Mouse (Mus musculus): ENCODE measurements at regions not wholly inside any gene's neighbourhood (a gene's known extent, or its start where the extent isn't known, plus 50 kb on each side); places are given as distances from the start of the nearest gene placed in this dataset.

- no peak for DNase-seq (ENCODE audit: low spot score in 2 of 2)
Observed at GRCm38 (mm10) chr13:73141302-73141701, 119.0 kb upstream of the Irx4 start.

- DNase-seq (ENCODE audit: low spot score in 2 of 2) = peak in 1 of 2 experiments; percentile 14
Observed at GRCm38 (mm10) chr13:73158016-73158415, 102.3 kb upstream of the Irx4 start.

- peak in 1 of 2 experiments; percentile 4 for DNase-seq (ENCODE audit: low spot score in 2 of 2)
Observed at GRCm38 (mm10) chr13:73159454-73159853, 100.8 kb upstream of the Irx4 start.

- DNase-seq (ENCODE audit: low spot score in 2 of 2) = peak in 1 of 2 experiments; percentile 5
Observed at GRCm38 (mm10) chr13:73159865-73160264, 100.4 kb upstream of the Irx4 start.

GRCm38 (mm10) chr13:73160289-73160688 lies 100.0 kb upstream of the Irx4 start:
- DNase-seq (ENCODE audit: low spot score in 2 of 2) = peak; percentile 87 to 93

- DNase-seq (ENCODE audit: low spot score in 2 of 2) = no peak
Observed at GRCm38 (mm10) chr13:73170301-73170700, 90.0 kb upstream of the Irx4 start.

GRCm38 (mm10) chr13:73207931-73208448 lies 52.3 kb upstream of the Irx4 start:
- no peak for DNase-seq (ENCODE audit: low spot score in 2 of 2)

Data from cerebellum, postnatal 4 days (tissue).